Mouse (Mus musculus): ENCODE measurements at regions not wholly inside any gene's neighbourhood (a gene's known extent, or its start where the extent isn't known, plus 50 kb on each side); places are given as distances from the start of the nearest gene placed in this dataset.

DNA sequence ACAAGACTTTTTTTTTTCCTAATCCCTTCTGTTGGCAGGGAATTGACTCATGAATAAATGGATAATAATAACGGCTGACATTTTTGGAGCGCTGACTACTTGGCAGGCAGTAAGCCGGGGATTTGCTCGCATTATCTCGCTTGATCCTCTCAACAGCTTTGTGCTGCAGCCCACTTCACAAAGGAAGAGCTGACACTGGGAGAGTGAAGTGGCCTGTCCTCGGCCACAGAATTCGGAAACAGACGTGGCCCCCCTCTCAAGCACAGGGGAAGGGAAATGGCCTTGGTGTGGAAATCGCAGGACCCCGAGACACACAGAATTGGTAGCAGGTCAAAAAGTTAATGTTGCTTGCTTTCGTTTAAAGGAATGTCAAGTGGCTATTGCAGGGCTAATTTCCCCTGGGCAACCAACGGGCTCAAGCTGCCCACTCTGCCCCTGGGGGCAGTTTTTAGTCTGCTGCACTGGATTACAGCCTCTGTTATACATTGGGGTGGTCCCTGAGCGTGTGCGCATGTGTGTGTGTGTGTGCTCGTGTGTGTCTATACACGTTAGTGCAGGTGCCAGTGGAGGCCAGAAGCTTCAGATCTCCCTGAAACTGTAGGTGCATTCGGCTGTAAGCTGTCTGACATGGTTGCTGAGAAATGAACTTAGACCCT, 483.1 kb downstream of the Plcl1 start:
- DNase-seq (ENCODE audit: low spot score) = no peak

DNA sequence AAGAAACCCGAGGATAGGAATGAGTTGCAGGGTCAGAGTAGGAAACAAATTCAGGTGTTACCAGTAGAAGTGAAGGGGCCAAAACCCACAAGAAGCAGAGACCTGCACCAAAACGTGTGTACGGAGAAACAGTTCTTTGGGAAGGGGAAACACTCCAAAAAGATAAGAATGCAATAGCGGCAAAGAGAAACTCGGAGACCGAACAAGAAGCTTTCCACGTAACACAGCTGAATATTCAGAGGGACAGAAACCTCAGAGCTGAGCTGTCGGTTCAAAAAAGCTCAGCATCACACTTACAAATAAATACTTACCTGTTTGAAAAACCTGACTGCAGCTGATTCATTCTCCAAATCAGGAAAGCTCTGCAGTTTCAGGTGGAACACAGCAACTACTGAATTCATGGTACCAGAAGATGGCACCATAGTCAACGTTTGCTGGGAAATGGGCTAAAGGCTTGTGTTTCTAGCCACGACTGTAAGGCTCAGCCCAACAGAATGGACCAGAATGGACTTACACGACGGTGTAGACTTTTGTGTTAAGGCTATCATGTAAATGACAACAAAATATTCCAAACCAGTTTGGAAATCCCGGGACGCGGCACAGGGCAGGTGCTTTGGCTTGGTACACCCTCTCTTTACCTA, 484.9 kb downstream of the Plcl1 start:
- no peak for DNase-seq (ENCODE audit: low spot score)

- DNase-seq (ENCODE audit: low spot score) = no peak
These were observed 486.2 kb downstream of the Plcl1 start for GRCm38 (mm10) chr1:55891894-55892293.

DNA sequence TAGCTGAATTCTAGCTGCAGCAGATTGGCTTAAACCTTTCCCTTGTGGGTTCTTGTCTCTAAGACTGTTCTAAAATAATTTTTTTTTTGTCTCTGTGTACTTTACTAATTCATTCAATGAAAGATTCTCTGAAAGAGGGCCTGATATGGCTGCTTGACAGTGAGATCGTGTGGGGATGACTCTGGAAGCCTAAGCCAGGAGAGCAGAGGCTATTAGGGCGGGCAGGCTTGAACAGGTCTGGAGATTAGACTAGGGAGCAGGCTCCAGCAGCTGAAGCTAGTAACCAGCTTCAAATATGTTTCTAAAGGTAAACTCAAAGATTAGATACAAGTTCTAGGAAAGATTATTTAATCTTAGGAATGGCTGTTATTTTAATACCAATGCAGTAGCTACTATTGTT, 491.9 kb downstream of the Plcl1 start:
- no peak for DNase-seq (ENCODE audit: low spot score)

- DNase-seq (ENCODE audit: low spot score) = no peak
These were observed 492.3 kb downstream of the Plcl1 start for GRCm38 (mm10) chr1:55898031-55898430.

GRCm38 (mm10) chr1:55900033-55900432, 494.3 kb downstream of the Plcl1 start:
- DNase-seq (ENCODE audit: low spot score) = no peak

DNA sequence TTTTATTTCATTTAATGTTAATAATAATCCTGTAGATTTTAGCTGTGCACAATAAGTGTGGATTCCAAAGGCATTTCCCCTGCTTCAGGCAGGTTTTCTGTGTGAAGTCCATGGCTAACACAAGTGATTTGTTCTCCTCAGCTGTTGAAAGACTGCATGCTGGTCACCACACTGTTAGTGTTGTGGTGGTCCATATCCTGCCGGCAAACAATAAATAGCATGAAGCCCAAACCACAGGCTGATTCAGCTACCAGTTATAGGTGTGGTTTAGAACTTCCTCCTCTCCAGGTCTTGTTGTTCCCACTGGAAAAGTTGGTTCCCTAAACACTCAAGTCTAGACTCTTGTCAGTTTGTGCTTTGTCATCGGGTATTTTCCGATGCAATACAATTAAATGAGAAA, 497.5 kb downstream of the Plcl1 start:
- no peak for DNase-seq (ENCODE audit: low spot score)

GRCm38 (mm10) chr1:55904571-55904970, 498.9 kb downstream of the Plcl1 start:
- DNase-seq (ENCODE audit: low spot score) = no peak

- DNase-seq (ENCODE audit: low spot score) = no peak
These were observed 499.5 kb downstream of the Plcl1 start for GRCm38 (mm10) chr1:55905232-55905631.

GRCm38 (mm10) chr1:55910024-55910423, 504.3 kb downstream of the Plcl1 start:
- DNase-seq (ENCODE audit: low spot score) = no peak

DNA sequence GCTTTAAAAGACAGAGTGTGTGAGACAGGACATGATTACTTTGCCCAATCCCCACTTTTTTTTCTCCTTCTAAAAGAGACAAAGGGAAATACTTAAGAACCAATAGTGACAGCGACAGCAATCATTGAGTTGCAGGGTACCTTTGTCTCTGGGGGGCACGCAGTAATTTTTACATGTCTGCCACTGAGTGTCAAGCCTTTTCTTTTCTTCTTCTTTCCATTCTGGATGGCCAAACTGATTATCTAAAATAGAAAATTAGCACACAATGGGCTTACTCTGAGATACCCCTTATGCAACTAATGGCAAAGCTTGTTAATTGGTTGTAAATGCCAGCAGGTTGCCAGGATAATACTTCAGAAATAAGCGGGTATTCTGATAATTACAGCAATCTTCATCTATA, 508.6 kb downstream of the Plcl1 start:
- DNase-seq (ENCODE audit: low spot score) = no peak

DNA sequence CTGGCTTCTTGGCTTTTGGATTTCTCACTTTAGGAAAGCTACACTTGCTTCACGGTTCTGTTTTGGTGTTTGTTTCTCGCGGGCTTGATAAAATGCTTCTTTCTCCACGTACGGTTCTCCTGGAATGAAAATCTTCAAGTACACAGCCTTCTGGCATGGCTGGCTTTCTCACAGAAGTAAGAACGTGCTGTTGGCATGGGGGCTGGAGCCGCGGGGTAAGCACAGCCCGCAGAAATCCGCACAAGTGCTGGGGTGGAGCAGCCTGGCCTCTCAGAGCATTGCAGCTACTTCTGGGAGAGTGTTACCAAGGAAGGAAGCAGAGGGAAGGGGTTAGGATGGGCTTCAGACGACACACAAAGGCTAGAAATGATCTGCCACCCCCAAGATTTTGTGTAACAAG, 510.2 kb downstream of the Plcl1 start:
- no peak for DNase-seq (ENCODE audit: low spot score)

DNA sequence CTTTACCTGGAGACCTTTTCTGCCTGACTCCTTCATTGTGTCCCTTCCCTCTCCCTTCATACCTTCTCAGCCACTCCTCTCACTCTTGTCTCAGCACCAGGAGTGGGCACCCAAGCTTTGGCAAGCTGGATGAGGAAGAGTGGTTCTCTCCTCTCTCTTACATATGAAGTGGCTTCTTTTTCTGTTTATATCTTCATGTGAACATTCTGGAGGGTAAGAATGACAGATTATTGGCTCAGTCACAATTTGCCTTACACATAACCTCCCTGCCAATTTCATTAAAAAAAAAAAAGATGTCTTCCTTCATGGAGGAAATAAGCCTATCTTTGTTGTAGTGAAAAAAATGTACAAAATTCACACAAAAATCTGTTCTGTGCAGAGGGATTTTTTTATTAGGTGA, 513.8 kb downstream of the Plcl1 start:
- no peak for DNase-seq (ENCODE audit: low spot score)

- no peak for DNase-seq (ENCODE audit: low spot score)
These were observed 541.2 kb downstream of the Plcl1 start for GRCm38 (mm10) chr1:55946786-55947549.

- no peak for DNase-seq (ENCODE audit: low spot score)
These were observed 542.0 kb downstream of the Plcl1 start for GRCm38 (mm10) chr1:55947618-55948283.

DNA sequence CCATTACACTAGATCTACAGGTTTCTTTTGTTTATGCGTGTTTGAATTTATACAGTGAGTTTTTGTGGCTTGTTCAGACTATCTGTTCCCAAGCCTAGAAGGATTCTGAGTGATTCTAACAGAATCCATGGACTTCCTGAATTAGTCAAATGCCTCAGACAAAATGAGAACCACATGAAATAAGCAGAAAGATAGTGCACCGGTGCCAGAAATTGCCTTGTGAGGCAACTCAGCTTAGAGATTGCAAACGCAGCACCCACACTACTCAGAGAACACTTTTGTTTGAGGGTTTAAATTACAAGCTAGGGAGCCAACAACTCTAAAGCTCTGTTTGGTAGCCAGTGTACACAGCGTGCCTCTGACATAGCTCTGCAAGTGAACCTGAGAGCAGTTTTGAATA, 543.9 kb downstream of the Plcl1 start:
- DNase-seq (ENCODE audit: low spot score) = no peak

DNA sequence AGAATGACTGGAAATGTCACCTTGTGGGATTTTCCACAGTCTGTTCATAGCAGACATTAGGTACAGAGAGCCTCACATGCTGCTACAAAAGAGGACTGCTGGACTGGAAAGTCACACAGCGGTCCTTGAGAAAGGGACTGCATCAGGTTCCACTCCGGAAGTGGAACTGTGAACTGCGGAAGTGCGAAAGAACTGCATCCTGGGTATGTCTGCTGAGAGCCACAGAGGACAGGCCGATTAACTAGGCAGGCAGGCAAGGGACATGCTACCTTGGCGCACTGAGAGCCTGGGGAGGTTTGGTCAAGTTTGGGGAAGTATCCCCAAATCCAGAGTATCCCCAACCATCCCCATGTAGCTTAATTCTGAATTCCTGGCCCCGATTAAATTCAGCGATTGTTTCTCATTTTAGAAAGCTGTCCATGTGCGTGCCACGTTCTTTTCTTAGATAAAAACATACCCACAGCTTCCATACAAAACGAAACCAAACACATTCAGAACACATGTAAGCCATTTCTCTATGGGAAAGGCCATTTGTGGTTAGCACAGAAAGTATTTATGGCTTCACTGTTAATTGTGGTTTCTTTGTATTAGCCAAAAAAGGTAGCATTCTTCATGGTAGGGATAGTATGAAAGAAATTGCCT, 552.2 kb downstream of the Plcl1 start:
- DNase-seq (ENCODE audit: low spot score) = no peak

- no peak for DNase-seq (ENCODE audit: low spot score)
These were observed 554.6 kb downstream of the Plcl1 start for GRCm38 (mm10) chr1:55960291-55960690.

GRCm38 (mm10) chr1:55963867-55964266, 558.1 kb downstream of the Plcl1 start:
- DNase-seq (ENCODE audit: low spot score) = no peak

DNA sequence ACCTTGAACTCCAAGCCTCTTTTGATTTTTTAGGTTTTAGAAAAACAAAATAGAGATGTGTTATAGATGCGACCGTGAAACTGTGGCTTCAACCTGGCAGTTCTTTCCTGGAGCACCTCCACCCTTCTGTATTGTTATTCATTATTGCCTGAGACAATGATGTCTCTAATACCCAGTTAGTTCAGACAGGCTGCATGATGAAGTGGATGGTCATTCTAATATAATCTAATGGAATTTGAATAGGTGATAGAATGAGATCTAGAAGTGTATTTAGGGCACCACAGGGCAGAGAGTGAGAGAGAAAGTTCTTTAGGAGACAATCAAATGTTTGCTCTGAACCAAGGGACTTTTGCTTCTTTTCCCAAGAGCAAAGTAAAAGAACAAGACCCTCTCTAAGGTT, 560.6 kb downstream of the Plcl1 start:
- DNase-seq (ENCODE audit: low spot score) = no peak

DNA sequence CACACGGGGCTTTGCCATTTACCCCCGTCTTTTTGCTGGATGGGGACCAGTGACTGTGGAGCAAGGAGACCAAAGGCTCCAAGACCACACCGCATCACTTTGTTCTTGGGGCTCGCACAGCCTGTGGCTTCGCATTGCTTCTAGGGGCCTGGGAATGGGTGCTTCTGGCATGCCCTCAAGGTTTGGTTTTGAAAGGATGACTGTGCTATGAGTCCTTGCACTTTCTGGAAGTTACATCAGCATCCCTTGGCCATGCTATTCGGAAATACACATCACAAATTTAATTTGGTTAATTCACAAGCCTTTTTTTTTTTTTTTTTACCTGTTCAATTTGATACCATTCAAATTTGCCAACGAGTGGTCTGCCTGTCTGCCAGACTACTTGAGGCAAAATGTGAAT, 562.1 kb downstream of the Plcl1 start:
- no peak for DNase-seq (ENCODE audit: low spot score)

DNA sequence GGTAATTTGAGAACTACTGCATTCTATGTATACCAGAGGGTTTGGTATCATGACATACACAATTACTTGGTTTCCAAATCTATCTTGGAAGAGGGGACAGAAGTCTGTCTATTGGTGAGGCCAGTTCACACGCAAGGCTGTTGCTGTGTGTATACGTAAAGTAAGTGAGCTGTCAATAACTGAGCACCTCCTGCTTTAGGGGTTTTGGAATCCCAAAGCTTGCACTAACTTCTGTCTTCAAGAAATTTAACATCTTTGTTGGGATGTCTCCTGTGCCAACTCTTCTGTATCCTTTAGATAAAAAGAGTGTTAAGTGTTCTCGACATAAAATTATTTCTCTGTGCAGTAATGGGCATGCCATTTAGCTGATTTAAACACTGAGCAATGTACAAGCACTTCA, 572.1 kb downstream of the Plcl1 start:
- DNase-seq (ENCODE audit: low spot score) = no peak
